Mouse (Mus musculus) forebrain, postnatal 0 days (tissue): Measurements from ENCODE around the gene Timm9. TPM values are rescaled to one million over a fixed set of nuclear protein-coding genes. Genes with fewer than 3 reads are reported as not detected.

Experiments
- ATAC-seq: fragments of 200-750 bp; cut with Nextera tagmentation; 2 replicates; pipeline ENCODE4 v1.8.0; 2017; ENCODE audit warnings: mild to moderate bottlenecking, moderate library complexity
- DNase-seq: peaks from one replicate; pipeline ENCODE4 v3.0.0-alpha.2; 2015
- H3K27ac ChIP-seq: fragments of 300-500 bp; sonication (generic); 2 replicates; pipeline ENCODE4 v1.5.1; 2014; ENCODE audit warnings: low read depth, mild to moderate bottlenecking, antibody characterized with exemption, low read length, moderate library complexity, mixed read lengths
- H3K27me3 ChIP-seq: fragments of 300-500 bp; sonication (generic); 2 replicates; pipeline ENCODE4 v1.6.1; 2014; ENCODE audit warnings: mild to moderate bottlenecking, low read length, mixed read lengths; ENCODE audit not compliant: insufficient read depth
- H3K36me3 ChIP-seq: fragments of 300-500 bp; sonication (generic); 2 replicates; pipeline ENCODE4 v1.6.1; 2014; ENCODE audit warnings: mild to moderate bottlenecking, moderate library complexity; ENCODE audit not compliant: insufficient read depth
- H3K4me1 ChIP-seq: fragments of 300-500 bp; sonication (generic); 2 replicates; pipeline ENCODE4 v1.6.1; 2014; ENCODE audit warnings: antibody characterized with exemption; ENCODE audit not compliant: insufficient read depth
- H3K4me2 ChIP-seq: fragments of 300-500 bp; sonication (generic); 2 replicates; pipeline ENCODE4 v1.6.1; 2014; ENCODE audit warnings: low read depth, mild to moderate bottlenecking, moderate library complexity
- H3K4me3 ChIP-seq: fragments of 300-500 bp; sonication (generic); 2 replicates; pipeline ENCODE4 v1.5.1; 2014; ENCODE audit warnings: low read depth, low read length, mixed read lengths
- H3K9ac ChIP-seq: fragments of 300-500 bp; sonication (generic); 2 replicates; pipeline ENCODE4 v1.6.1; 2014; ENCODE audit warnings: mild to moderate bottlenecking
- H3K9me3 ChIP-seq: fragments of 300-500 bp; sonication (generic); 2 replicates; pipeline ENCODE4 v1.6.1; 2016; ENCODE audit warnings: low read length
- CTCF ChIP-seq: sonication (generic); IDR thresholded peaks from 2 replicates; pipeline ENCODE4 v1.5.1; 2016; ENCODE audit warnings: antibody characterized with exemption, control low read depth, low read depth
- WGBS: fragments of 180-500 bp; shearing (Covaris S2); extraction: QIAGEN DNeasy Blood & Tissue Kit; methylation state at CpG from one replicate; pipeline ENCODE4 v1.1.7; 2014; 5-methylcytosine and 5-hydroxymethylcytosine counted together
- polyA plus RNA-seq: library from polyadenylated mRNA; unstranded; fragments of >200 nt; fragmentation: Nextera tagmentation; extraction: Ambion mirVana; gene quantifications from 2 replicates; pipeline ENCODE4 v1.2.1, GENCODE M21; 2015
- total RNA-seq: library from RNA; depleted of rRNA; stranded (reverse); fragments of >200 nt; gene quantifications from 2 replicates; pipeline ENCODE4 v1.2.3, GENCODE M21; 2014

The Timm9 gene
- total and polyA plus RNA-seq, 2 experiments from 2014 or later = 79.8 to 123 TPM

DNA sequence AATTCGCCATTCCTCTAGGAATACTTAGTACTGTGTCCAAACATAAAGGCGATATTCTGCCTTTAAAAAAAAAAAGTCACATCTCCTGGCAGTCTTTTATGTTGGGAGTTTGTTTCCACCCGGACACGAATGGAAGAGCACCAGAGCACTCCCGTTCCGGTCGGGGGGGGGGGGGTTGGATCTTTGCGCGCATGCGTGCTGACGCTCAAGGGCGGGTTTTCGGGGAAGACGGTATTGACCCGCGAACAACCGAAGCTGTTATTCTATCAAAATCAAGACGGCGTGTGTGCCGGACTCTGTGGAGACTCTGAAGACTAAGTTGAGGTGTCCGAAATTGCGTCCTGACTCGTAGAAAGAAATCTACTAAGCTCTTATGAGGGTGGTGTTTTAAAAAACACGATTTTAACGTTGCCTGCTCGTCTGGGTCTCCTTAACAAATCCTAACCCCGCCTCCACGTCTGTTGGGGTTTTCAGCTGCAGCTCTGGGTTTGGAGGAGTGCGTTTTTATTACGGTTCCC is 549 bp upstream of the Timm9 start:
- DNase-seq = peak; percentile 96
- WGBS = under 1% methylated on average over 30 of the region's 30 CpGs

DNA sequence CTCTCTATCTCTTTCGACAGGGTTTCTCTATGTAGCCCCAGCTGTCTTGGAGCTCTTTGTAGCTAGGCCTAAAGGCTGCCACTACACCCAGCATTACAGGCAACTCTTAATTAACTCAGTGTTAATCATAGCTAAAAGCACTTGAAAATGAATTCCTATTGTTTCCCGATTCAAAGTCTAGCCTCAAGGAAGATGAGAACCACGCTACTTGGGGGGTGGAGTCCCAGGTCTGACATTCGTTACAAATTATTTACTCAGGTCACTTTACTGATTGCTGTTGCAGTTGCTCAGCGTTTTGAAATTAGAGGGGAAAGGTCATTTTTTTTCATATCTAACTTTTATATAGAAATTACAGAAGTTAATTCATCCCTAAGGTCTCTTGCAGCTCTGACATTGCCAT is 903 bp downstream of the Timm9 start:
- Histone ChIP-seq H3K4me2 (peak overlapping the region; percentile 70), H3K36me3 (peaks cover 20% of the 10 kb centered on the region), H3K4me3 (peak overlapping the region; percentile 95), H3K9ac (peak overlapping the region; percentile 97), H3K27me3 (no peaks in the 10 kb centered on the region), H3K4me1 (peaks cover 16% of the 10 kb centered on the region), H3K27ac (no peak overlapping the region), H3K9me3 (no peaks in the 10 kb centered on the region)
- DNase-seq (no peak), ATAC-seq (no peak)
- WGBS = 12% methylated on average over 5 of the region's 5 CpGs
- TF ChIP-seq CTCF = no peak

More for the DNA sequence above, 549 bp upstream of the Timm9 start:
- Histone ChIP-seq H3K4me2 (peak overlapping the region; percentile 70), H3K4me1 (peaks cover 16% of the 10 kb centered on the region), H3K27ac (peak overlapping the region; percentile 72), H3K9me3 (no peaks in the 10 kb centered on the region), H3K27me3 (no peaks in the 10 kb centered on the region), H3K36me3 (peaks cover 19% of the 10 kb centered on the region), H3K9ac (peak overlapping the region; percentile 97), H3K4me3 (peak overlapping the region; percentile 95)
- peak; percentile 88 for ATAC-seq
- TF ChIP-seq CTCF = no peak

DNA sequence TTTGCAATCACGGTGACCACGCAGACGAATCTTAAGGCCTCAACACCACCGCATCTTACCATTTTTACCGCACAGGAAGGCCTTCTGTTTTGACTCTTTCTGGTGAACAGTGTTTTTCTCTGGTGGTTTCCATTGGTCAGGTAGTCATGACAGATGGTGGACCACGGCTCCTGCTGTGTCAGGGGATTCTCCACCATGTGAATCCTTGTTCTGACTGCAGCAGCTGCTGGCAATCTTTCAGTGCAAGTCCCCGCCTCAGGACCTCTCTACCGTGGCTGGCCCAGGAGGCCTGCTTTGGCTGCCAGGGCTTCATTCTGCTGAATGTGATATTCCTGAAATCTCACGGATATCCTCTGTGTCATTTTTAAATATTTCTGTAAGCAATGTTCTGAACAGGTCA is 13.2 kb downstream of the Timm9 start:
- H3K36me3 ChIP-seq = peaks cover 26% of the 10 kb centered on the region
- WGBS = 91% methylated on average over 9 of the region's 9 CpGs
- no peak overlapping the region for H3K4me2 ChIP-seq
- ATAC-seq (no peak), DNase-seq (no peak)
- no peak overlapping the region for H3K9ac ChIP-seq
- no peaks in the 10 kb centered on the region for H3K4me1 ChIP-seq
- H3K27ac ChIP-seq = no peak overlapping the region
- no peaks in the 10 kb centered on the region for H3K9me3 ChIP-seq
- no peaks in the 10 kb centered on the region for H3K27me3 ChIP-seq
- no peak for TF ChIP-seq CTCF
- no peak overlapping the region for H3K4me3 ChIP-seq

DNA sequence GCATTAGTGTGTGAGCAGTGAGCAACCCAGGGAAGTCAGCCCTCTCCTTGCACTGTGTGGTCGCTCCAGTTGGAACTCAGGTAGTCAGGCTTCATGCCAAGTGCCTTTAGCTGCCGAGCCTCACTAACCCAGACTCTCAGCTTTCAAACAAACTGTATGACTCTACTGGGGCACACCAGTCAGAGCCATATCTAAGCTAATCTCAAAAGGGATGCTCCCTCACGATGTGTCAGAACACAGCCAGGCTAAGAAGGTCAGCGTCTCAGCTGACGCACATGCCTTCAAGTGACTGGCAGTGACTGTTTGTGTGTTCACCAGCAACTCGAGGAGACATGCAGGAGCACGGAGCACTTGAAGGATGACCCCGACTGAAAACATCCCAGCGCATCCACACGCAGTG is 13.8 kb downstream of the Timm9 start:
- ATAC-seq = no peak
- no peaks in the 10 kb centered on the region for H3K4me1 ChIP-seq
- no peaks in the 10 kb centered on the region for H3K9me3 ChIP-seq
- H3K27me3 ChIP-seq = no peaks in the 10 kb centered on the region
- H3K36me3 ChIP-seq = peaks cover 26% of the 10 kb centered on the region
- H3K4me3 ChIP-seq = no peak overlapping the region
- 93% methylated on average over 10 of the region's 10 CpGs for WGBS
- DNase-seq = no peak
- no peak for TF ChIP-seq CTCF
- no peak overlapping the region for H3K27ac ChIP-seq
- no peak overlapping the region for H3K9ac ChIP-seq
- H3K4me2 ChIP-seq = no peak overlapping the region

DNA sequence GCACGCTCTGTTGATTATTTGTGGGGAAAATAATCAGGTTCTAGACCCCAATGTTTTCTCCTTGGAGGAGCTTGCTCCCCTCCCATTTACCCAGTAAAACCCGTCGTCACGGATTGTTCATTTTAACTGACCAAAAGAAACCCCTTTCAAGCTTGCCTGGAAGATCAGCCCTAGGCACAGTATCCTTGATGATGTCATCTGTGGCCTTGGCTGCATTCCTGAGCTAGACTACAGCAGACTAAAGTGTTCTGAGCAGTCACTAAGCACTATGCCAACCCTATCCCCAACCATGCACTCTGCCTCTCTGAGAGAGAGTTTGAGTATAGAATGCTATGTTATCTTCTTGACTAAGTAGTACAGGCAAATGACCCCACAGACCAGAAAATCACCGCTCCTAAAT is 20.1 kb downstream of the Timm9 start:
- no peaks in the 10 kb centered on the region for H3K27me3 ChIP-seq
- TF ChIP-seq CTCF = no peak
- no peaks in the 10 kb centered on the region for H3K36me3 ChIP-seq
- no peak overlapping the region for H3K4me3 ChIP-seq
- H3K4me2 ChIP-seq = no peak overlapping the region
- no peak for DNase-seq
- no peak for ATAC-seq
- H3K27ac ChIP-seq = no peak overlapping the region
- H3K9ac ChIP-seq = no peak overlapping the region
- no peaks in the 10 kb centered on the region for H3K9me3 ChIP-seq
- WGBS = 55% methylated on average over 5 of the region's 5 CpGs
- no peaks in the 10 kb centered on the region for H3K4me1 ChIP-seq

DNA sequence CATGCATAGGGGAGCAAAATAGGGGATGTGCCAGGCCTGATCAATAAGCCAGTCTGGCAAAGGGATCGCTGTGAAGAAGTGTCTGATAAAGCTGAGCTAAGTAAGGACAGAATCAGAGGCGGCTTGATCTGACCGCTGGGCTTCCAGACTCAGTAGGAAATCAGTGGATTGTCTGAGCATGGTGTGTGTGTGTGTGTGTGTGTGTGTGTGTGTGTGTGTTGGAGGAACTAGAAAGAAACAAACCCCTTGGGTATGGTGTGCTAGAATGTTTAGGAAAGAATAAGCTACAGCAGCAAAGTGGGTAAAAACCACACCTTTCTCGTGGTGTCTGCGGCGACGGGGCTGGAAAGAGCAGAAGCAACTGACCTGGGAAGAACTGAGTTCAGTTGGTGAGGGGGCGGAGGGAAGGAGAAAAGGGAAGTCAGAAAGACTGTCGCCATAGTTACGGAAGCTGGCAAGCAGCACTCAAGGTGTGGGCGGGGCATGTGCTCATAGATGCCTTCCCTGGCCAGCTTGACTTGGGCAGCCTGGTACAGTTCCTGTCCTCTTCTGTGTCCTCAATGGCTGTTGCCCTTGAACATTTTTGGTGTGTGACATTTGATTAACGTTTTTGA is 22.7 kb downstream of the Timm9 start:
- H3K4me2 ChIP-seq = peak overlapping the region; percentile 21
- no peak overlapping the region for H3K4me3 ChIP-seq
- no peaks in the 10 kb centered on the region for H3K4me1 ChIP-seq
- H3K9ac ChIP-seq = no peak overlapping the region
- no peaks in the 10 kb centered on the region for H3K36me3 ChIP-seq
- TF ChIP-seq CTCF = no peak
- DNase-seq (peak; percentile 47), ATAC-seq (peak; percentile 80)
- no peaks in the 10 kb centered on the region for H3K27me3 ChIP-seq
- no peaks in the 10 kb centered on the region for H3K9me3 ChIP-seq
- 22% methylated on average over 12 of the region's 12 CpGs for WGBS
- no peak overlapping the region for H3K27ac ChIP-seq

DNA sequence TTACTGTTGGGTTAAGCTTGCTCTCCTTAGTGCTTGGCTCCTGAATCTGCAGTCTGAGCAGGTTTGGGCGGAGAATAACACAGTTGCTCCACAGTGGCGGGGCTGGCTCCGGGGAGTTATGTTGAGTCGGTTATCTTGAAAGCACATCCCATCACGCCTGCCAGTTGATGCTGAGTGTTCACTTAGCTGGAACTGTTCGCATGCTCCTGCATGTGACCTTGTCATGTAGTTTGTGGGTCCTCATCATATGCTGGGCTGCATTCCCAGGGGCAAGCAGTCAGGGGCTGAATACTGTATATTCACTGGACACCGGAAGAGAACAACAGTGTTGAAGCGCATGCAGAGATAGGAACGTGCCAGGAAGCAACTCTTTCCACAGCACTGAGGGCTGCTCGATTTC is 23.4 kb downstream of the Timm9 start:
- DNase-seq (no peak), ATAC-seq (no peak)
- Histone ChIP-seq H3K9me3 (no peaks in the 10 kb centered on the region), H3K4me3 (no peak overlapping the region), H3K36me3 (no peaks in the 10 kb centered on the region), H3K4me1 (no peaks in the 10 kb centered on the region), H3K4me2 (no peak overlapping the region), H3K9ac (no peak overlapping the region), H3K27me3 (no peaks in the 10 kb centered on the region), H3K27ac (no peak overlapping the region)
- no peak for TF ChIP-seq CTCF
- 88% methylated on average over 10 of the region's 10 CpGs for WGBS
